Mouse (Mus musculus): Measurements from ENCODE around the gene Dbr1.
A peak's percentile ranks its signal among the peaks of the same experiment; 100 is the strongest.
"Not testable (repeated sequence)": the region's sequence is repeated elsewhere in the genome, so short reads cannot be mapped to it uniquely, and the experiment has no call there.

Dbr1 gene

DNA sequence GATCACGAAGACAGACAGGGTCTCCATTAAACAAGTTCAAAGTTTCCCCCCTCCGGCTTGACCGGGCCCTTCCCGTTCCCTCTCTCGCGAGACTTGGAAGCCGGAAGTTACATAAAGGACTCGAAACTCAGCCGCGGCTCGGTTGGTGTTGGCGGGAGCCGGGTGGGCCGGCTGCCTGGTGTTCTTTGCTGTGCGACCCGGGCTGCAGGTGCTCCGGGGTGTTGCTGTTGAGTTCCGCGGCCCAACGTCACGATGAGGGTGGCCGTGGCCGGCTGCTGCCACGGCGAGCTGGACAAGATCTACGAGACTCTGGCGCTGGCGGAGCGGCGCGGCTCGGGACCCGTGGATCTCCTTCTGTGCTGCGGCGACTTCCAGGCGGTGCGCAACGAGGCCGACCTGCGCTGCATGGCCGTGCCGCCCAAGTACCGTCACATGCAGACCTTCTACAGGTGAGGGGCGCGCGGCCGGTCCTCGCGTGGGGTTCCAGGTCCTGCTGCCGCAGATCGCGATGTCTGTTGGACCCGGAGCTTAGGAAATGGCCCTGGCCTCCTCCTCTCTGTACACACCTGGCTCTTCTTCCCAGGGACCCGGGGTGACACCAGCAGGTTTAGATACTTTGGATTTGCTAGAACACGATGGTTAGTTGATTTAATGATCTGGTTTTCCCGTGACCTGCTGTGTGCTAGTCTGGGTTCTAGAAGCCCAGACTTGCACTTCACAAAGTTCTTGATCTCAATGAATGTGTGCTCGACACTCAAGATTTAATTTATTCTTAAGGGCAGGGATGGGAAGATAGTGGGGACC lies at the start of gene Dbr1:
Gene Dbr1, plus strand, starts transcription at position 123 of the 804 bp plus-strand sequence.
- DNase-seq: peak; percentile 94

DNA sequence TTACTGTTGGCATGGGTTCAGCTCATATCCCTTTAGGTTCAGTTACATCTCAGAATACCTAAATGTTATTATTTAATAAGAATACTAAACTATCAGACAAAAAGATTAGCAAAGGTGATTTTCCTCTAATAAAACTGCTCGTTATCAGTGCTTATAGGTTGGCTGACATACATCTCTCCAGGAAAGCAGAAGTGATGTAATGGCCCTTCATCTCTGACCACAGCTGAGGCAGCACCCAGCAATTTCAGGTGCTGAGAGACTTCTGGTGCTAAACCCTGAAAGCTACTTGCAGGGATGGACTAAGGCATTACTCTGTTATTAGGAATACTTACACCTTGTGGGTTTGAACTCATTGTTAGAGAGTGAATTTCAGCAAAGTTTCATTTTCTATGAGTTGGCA lies 43.7 kb upstream of the Dbr1 start:
- no peak for DNase-seq

DNA sequence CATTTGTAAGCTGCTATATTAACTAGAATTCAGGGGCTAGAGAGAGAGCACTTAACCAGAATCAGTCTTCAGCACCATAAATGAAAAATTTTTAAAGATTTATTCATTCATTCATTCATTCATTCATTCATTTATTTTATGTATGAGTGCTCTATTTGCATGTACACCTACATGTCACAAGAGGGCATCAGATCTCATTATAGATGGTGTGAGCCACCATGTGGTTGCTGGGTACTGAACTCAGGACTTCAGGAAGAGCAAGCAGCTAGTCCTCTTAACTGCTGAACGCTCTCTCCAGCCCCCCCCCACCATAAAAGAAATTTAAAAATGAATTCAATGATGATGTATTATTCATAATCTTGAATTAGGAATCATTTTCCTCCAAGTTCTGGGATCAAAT lies 29.3 kb upstream of the Dbr1 start:
- DNase-seq: no peak

DNA sequence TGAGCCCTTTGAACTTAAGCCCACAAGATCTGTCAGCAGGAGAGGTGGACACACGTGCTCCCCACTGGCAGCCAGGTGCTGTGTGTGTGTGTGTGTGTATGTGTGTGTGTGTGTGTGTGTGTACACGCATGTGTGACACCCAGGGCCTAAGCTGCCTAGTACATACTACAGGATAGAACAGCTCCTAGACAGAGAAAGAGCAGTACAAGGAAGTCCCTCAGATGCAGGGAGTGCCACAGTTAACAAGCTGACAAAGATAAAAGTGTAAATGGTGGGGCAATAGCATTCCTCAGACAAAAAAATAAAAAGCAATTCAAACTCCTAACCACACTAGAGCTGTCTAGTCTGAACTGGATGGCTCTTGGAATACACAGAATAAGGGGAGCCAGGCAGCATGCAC lies 23.5 kb upstream of the Dbr1 start:
- no peak for DNase-seq

DNA sequence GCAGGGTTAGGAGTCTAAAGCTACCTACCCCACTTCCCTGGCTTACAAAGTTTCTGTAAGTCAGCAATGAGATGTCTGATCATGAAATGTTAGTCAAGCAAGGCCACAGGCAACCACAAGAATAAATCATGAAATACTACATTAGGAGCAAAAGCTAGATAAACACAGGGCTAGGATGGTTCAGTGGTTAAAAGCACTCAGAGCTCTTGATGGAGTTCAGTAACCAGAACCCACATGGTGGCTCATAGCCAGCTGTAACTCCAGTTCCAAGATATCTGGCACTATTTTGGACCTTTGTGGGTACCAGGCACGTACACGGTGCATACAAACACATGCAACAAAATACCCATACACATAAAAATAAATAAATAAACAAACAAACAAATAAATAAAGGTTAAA lies 22.6 kb upstream of the Dbr1 start:
- DNase-seq: no peak

DNA sequence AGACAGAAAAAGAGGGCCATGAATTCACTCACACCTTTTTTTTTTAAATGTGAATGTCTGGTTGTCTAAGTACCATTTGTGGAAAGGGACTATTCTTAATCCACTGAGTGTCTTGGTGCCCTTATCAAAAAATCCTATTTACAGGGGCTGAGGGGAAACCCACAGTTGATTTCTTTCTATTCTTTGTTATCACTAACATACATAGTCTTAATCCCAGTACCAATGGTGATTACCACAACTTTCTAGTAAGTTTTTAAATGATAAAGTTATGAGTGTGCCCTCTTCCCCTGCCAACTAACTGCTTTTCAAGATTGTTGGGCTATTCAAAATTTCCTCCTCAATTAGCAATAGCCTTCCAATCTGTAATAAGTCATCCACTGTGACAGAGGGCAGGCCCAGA lies 21.5 kb upstream of the Dbr1 start:
- no peak for DNase-seq

DNA sequence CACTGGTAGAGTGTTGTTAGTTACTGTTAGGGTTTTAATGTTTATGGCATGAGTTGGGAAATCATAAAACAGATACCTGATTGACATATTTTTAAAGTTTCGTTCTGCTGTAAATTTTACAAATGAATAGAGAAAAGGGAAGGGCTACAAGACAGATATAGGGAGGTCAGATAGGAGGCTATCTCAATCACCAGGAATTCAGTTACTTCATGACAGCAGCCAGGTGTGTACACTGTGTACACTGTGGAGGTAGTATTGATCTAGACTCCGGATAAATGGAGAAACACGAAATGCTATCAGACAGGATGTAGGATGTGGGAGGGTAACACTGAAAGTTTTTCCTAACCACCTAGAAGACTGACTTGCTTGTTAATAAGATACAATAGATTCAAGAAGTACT lies 20.3 kb upstream of the Dbr1 start:
- DNase-seq: no peak

DNA sequence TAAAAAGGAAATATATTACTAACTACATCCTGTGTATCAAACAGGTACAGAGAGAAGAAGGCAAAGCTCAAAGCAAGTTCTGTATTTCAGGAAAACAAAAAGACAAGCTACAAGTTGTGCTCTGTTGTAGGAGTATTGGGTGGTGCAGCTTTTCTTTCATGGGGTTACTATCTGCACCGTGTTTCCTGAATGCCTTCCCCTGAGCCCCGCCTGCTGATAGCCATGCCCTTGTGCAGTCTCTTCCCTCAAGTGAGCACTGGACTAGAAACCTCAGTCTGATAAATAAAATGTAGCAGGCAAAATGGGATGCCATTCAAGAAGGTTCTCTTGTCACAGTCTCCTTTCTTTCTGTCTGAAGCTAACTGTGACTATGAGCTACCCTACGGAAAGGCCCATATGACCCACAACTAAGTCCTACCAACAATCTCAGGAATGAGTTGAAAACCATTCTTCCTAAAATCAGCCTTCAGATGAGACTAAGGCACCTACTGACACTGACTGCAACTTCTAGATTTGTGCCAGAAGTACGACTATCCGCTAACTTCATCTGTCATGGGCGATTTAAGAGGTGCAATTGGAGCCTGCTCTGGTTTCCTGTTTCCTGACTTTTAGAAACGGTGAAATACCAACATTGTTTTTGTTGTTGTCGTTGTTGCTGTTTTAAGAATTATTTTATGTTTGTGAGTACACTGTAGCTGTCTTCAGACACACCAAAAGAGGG lies 17.9 kb upstream of the Dbr1 start:
- DNase-seq: no peak

DNA sequence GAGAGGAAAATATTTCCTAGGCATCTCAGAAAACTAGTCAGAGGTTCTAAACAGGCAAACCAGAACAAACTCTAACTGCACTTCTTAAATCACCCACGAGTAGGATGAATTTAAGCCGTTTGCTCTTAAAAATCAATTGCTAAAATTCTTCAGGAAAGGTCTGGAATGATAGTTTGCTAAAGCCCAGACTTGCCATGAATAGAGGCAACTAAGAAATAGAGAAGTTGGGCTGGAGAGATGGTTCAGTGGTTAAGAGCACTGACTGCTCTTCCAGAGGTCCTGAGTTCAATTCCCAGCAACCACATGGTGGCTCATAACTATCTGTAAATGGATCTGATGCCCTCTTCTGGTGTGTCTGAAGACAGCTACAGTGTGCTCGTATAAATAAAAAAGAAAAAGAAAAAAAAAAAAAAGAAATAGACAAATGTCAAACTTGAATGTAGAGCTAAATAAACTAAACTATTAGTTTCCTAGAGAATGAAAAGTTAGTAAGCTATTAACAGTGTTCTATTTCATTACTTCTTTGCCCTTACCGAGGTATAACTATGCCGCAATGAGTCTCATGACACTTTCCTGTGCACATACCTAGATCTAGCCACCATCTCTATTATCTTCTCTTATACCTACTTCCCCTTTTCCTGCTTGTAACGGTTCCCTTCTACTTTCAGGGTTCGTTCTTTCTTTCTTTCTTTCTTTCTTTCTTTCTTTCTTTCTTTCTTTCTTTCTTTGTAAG lies 16.6 kb upstream of the Dbr1 start:
- DNase-seq: no peak

DNA sequence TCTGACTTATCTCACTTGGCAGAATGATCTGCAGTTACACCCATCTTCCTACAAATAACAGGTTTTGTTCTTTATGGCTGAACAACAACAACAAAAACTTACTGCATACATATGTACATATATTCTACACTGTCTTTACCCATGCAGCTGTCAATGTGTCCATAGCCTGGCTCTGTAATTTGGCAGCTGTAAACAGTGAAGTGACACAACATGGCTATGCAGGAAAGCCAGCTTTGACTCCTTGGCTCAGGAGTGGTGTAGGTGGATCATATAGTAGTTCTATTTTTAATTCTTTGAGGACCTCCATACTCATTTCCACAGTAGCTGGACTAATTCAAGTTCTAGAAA lies 16.1 kb upstream of the Dbr1 start:
- DNase-seq: no peak

DNA sequence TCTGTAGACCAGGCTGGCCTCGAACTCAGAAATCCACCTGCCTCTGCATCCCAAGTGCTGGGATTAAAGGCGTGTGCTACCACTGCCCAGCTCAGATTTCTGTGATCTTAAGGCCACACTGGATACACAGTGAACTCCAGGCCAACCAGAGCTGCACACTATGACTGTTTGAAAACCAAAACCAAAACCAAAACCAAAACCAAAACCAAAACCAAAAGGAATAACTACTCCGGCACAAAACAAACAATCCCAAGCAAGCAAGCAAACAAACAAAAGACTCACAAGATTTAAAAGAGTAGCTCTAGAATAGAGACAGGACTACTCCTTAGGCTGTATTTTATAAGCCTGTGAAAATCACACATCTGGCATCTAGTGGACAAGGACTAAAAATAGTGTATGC lies 15.2 kb upstream of the Dbr1 start:
- no peak for DNase-seq

DNA sequence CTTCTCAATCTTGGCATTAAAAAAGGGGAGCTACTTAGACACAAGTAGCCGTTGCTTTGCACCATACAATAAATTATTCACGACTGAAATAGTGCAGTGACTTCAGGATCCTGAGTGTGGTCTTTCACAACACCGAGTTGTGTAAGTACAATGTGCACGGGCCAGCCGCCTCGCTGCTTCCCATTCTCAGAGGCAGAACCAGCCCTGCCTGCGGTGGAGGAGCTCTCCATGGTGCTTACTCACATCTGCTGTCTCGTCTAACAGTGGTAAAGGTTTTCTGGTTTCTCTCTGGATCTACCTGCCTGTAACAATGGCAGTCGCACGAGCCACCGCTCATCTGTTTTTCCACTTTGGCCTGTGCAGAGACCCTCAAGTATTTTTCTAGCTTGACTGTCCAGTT lies 11.9 kb upstream of the Dbr1 start:
- peak; percentile 81 for DNase-seq

DNA sequence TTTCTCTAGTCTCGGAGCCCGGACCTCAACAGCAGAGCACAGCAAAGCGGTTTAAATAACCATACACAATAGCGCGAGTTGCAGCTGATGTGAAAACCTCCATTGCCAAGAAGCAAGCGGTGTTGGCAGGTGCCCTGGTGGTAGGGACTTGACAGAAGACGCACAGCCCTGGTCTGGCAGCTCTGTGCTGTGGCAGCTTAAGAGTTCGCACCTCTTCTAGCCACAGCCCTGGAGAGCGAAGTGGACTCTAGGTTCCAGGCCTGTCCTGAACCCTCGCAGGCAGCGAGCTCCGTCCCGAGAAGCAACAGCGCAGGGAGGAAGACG lies 7.6 kb upstream of the Dbr1 start:
- DNase-seq: no peak

DNA sequence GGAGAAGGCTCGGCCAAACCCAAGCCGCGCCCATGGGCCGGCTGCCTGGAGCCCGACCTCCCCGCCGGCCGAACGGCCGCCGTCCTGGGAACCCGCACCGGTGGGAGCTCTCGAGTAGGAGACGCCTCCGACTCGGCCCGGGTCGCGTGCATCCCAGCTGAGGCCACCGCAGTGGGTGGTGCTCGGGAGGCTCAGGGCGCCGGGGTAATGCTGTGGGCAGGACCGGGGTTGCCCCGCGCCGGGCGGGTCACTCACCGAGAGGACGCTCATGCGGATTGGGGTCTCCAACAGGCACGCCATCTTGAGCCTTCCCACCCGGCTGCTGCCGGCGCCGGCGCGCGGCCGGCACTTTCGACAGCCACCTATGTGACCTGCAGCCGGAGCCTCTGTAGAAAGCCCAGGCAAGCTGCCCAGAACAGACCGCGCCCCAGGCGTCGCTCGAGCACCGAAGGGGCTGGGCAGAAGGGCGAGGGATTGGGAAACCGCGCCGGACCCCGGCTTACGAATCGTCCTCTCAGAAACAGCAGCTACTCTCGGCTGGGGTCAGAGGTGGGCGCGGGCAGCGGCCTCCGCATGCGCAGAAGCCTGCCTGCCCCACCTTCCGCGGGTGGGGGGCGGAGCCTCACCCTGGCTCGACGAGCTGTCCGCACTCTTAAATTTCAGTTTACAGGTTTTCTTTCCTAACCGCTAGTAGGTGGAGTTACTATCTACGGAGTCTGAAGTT lies 7.1 kb upstream of the Dbr1 start, which contains the start of gene Armc8:
Gene Armc8, minus strand, starts transcription at position 553 of the 724 bp plus-strand sequence.
- peak; percentile 96 for DNase-seq

DNA sequence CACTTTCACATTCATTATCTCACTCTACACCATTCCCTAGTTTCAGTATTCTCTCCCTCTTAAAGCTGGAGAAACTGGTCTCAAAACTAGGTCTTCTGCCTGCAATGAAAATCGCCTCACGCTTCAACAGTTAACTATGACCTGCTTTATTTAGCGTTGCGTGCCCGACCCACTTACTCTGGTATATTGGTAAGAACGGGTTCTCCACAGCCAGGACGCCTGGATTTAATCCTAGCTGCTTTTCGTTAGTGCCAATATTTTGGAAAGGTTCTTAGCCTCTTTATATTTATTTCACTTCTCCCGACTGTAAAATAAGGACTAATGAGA lies 6.6 kb upstream of the Dbr1 start:
- DNase-seq: no peak

DNA sequence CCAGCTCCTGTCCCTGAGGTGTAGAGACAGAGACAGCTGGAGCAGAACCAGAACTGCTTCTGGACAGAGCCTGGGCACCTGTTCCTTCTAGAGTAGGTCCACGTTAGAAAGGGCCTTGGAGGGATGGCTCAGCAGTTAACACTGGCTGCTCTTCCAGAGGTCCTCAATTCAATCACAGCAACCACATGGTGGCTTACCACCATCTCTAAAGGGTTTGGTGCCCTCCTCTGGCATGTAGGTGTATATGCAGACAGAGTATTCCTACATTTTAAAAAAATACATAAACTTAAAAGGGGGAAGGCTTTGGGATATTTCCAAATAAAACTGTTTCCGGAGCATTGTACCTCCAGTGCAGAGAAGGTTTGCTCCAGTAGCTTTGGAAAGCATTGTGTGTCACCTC lies 5.1 kb downstream of the Dbr1 start:
- DNase-seq: peak; percentile 42

DNA sequence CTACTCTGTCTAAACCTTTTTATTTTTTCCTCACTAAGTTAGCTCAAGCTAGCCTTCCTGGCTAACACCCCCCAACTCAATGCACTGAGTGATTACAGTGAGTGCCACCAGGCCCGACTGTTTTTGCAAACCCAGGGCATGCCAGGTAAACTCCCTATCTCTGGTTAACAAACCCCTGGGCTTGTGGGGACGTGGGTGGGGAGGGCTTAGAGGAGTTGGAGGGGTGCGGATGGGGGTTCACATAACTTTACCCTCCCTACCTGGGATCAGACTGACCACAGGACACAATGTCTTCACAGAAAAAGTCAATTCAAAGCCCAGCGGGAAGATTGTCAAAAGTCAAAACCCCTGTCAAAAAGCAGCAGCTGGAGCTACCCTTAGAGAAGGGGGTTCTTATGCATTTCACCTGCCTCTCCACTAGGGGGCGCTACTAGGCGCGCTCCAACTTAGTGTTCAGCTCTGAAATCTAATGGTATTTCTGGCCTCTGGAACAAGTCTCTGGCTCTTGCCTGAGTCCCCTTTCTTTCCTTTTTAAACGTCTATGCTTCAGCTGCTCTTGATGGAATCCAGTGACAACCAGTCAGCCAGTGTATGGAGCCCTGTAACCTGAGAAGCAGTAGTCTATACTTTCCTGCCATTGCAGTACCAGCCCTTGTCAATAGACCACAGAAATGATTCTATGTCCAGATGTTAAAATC lies 12.1 kb downstream of the Dbr1 start:
- peak; percentile 75 for DNase-seq

DNA sequence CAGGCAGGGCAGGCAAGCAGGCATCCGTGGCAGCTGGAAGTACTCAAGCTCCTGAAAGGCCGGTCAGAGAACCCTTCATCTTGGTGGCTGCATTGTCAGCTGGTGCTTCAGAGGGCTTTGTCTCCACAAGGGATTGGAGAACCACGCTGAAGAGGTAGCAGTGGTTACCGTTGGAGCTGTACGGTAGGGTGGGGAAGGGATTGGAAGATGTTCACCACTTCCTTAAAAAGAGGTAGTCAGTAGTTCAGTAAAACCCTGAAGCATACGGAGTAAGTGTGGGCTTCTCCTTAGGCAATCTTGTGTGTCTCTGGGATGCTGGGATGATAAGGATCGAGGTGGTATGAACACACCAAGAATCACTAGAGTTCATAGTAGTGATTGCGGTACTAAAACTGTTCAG lies 15.5 kb downstream of the Dbr1 start:
- no peak for DNase-seq

DNA sequence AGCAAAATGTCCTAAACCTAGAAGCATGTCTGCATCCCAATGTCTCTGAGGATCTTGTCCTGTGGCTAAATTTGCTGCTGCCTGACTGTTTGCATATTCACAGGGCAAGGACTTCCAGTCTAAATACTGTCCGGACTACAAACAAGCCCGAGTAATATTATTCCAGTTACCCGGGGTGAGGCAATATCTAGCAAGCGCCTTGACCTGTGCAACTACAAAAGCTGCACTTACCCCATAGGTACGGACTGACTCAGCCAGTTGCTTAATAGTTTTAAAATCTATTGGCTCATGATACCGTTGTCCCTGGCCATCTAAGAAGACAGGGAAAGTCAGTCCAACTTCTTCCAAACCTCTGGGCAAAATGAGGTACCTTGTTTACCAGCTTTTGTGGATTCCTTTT lies 23.5 kb downstream of the Dbr1 start:
- not testable (repeated sequence) for DNase-seq

DNA sequence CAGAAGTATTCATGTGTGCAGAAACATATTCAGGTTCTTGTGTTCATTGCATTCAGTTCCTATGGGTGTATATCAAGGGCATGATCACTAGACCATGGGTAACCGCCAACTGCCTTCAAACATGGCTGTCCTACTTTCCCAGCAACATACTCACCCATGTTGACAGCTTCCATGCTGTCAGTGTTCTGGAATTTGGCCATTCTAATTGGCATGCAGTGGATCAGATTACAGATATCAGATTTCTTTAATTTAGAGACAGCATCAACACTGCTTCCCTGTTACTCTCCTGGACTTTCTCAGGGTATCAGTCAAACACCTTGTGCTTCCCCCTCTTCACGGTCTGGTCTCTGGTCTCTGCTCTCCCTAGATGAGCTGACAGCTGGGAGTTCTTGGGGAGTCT lies 28.0 kb downstream of the Dbr1 start:
- DNase-seq: no peak

DNA sequence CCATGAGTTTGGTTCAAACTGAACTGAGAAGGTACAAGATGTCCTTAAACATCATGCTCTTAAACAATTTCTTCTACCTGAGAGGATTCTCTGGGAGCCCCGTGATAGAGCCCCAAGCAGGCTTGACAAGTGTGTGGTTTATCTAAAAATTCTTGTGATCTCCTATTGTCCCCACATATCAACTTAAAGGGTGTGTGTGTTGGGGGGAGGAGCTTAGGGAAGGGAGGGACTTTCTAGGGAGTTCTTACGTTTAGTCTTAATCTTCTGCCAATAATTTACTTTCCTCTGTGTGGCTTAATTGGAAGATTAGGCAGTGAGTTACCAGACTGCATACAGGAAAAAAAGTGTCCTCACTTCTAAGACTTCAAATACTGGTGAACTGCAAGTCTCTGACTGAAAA lies 36.6 kb downstream of the Dbr1 start, which contains the start of gene A4gnt:
Gene A4gnt, plus strand, starts transcription at position 301 of the 400 bp plus-strand sequence.
- DNase-seq: no peak

DNA sequence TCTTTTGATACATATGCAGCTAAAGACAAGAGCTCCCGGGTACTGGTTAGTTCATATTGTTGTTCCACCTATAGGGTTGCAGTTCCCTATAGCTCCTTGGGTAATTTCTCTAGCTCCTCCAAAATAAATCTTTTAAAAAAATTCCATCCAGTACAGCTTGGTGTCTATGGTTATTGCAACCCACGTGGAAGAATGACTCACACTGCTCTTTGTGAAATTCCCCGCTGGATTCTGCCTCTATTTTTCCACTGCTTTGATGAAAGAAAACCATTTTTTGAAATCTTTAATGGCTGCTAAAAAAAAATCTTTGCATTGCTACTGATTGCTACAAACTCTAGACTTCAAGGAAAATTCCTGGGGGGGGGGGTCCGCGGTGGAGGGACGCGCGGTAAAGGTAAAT lies 44.1 kb downstream of the Dbr1 start:
- DNase-seq: no peak

DNA sequence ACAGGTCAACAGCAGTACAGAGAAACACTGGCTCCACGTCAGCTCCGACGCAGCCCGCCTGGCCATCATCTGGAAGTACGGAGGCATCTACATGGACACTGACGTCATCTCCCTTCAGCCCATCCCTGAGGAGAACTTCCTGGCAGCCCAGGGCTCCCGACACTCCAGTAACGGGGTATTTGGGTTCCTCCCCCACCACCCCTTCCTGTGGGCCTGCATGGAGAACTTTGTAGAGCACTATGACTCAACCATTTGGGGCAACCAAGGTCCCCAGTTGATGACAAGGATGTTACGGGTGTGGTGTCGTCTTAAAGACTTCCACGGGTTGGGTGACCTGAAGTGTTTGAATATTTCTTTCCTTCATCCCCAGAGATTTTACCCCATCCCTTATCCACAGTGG lies 44.6 kb downstream of the Dbr1 start:
- DNase-seq: no peak

Data from thymus, postnatal 4 days (tissue).